Mouse (Mus musculus) forebrain, embryonic 15.5 days (tissue): ENCODE measurements around the gene Foxm1. TPM values are rescaled to one million over a fixed set of nuclear protein-coding genes. Genes with fewer than 3 reads are reported as not detected.

ENCODE experiments used
- ATAC-seq: fragments of 200-750 bp; cut with Nextera tagmentation; replicated peaks from 2 replicates; pipeline ENCODE4 v1.8.0; 2017; ENCODE audit warnings: mild to moderate bottlenecking, moderate TSS enrichment, moderate library complexity
- H3K27ac ChIP-seq: fragments of 300-500 bp; sonication (generic); replicated peaks from 2 replicates; pipeline ENCODE4 v1.5.1; 2015; ENCODE audit warnings: mild to moderate bottlenecking, inconsistent platforms
- H3K27me3 ChIP-seq: fragments of 300-500 bp; sonication (generic); 2 replicates; pipeline ENCODE4 v1.6.1; 2015; ENCODE audit warnings: inconsistent platforms
- H3K36me3 ChIP-seq: fragments of 300-500 bp; sonication (generic); 2 replicates; pipeline ENCODE4 v1.6.1; 2015; ENCODE audit warnings: mild to moderate bottlenecking, inconsistent platforms
- H3K4me1 ChIP-seq: fragments of 300-500 bp; sonication (generic); 2 replicates; pipeline ENCODE4 v1.6.1; 2015; ENCODE audit warnings: inconsistent platforms
- H3K4me2 ChIP-seq: fragments of 300-500 bp; sonication (generic); replicated peaks from 2 replicates; pipeline ENCODE4 v1.6.1; 2015; ENCODE audit warnings: mild to moderate bottlenecking, inconsistent platforms
- H3K4me3 ChIP-seq: fragments of 300-500 bp; sonication (generic); 2 replicates; pipeline ENCODE4 v1.5.1; 2015; ENCODE audit warnings: mild to moderate bottlenecking, inconsistent platforms
- H3K9ac ChIP-seq: fragments of 300-500 bp; sonication (generic); replicated peaks from 2 replicates; pipeline ENCODE4 v1.6.1; 2015; ENCODE audit warnings: mild to moderate bottlenecking, inconsistent platforms
- H3K9me3 ChIP-seq: fragments of 300-500 bp; sonication (generic); 2 replicates; pipeline ENCODE4 v1.6.1; 2016; ENCODE audit warnings: inconsistent platforms
- WGBS: fragments of 180-500 bp; shearing (Covaris S2); methylation state at CpG from one replicate; pipeline ENCODE4 v1.1.7; 2015; ENCODE audit warnings: mixed read lengths; 5-methylcytosine and 5-hydroxymethylcytosine counted together
- polyA plus RNA-seq: library from polyadenylated mRNA; unstranded; fragments of >200 nt; fragmentation: Nextera tagmentation; extraction: Ambion mirVana; gene quantifications from 2 replicates; pipeline ENCODE4 v1.2.1, GENCODE M21; 2015

The Foxm1 gene
- polyA plus RNA-seq, 1 experiment from 2014 or later = 21.0 TPM

GRCm38 (mm10) chr6:128411115-128411514, 48.3 kb downstream of the Foxm1 start:
- H3K9me3 ChIP-seq = no peaks in the 10 kb centered on the region
- no peak overlapping the region for H3K9ac ChIP-seq
- peaks cover 51% of the 10 kb centered on the region for H3K36me3 ChIP-seq
- H3K4me2 ChIP-seq = no peak overlapping the region
- H3K27ac ChIP-seq = no peak overlapping the region
- ATAC-seq = peak; percentile 44; the same call in 1 of the 2 replicates
- no peak overlapping the region for H3K4me3 ChIP-seq
- 14% methylated on average over 3 of the region's 3 CpGs for WGBS
- H3K27me3 ChIP-seq = no peaks in the 10 kb centered on the region
- H3K4me1 ChIP-seq = no peaks in the 10 kb centered on the region

GRCm38 (mm10) chr6:128416169-128416568, 53.4 kb downstream of the Foxm1 start:
- no peaks in the 10 kb centered on the region for H3K9me3 ChIP-seq
- no peak overlapping the region for H3K27ac ChIP-seq
- H3K4me2 ChIP-seq = no peak overlapping the region
- no peak overlapping the region for H3K4me3 ChIP-seq
- ATAC-seq = no peak
- H3K27me3 ChIP-seq = no peaks in the 10 kb centered on the region
- 88% methylated on average over 5 of the region's 5 CpGs for WGBS
- H3K36me3 ChIP-seq = peaks cover 16% of the 10 kb centered on the region; the same call in 1 of the 2 replicates
- H3K9ac ChIP-seq = no peak overlapping the region
- H3K4me1 ChIP-seq = no peaks in the 10 kb centered on the region

- H3K36me3 ChIP-seq = peaks cover 2% of the 10 kb centered on the region; the same call in 1 of the 2 replicates
- WGBS = 90% methylated on average over 1 of the region's 1 CpGs
- ATAC-seq = no peak
- H3K4me1 ChIP-seq = no peaks in the 10 kb centered on the region; the same call in 1 of the 2 replicates
- no peaks in the 10 kb centered on the region for H3K27me3 ChIP-seq
- H3K4me2 ChIP-seq = no peak overlapping the region
- no peak overlapping the region for H3K9ac ChIP-seq
- H3K27ac ChIP-seq = no peak overlapping the region
- no peak overlapping the region for H3K4me3 ChIP-seq
- H3K9me3 ChIP-seq = no peaks in the 10 kb centered on the region
Observed at GRCm38 (mm10) chr6:128418076-128418475, 55.3 kb downstream of the Foxm1 start.

DNA sequence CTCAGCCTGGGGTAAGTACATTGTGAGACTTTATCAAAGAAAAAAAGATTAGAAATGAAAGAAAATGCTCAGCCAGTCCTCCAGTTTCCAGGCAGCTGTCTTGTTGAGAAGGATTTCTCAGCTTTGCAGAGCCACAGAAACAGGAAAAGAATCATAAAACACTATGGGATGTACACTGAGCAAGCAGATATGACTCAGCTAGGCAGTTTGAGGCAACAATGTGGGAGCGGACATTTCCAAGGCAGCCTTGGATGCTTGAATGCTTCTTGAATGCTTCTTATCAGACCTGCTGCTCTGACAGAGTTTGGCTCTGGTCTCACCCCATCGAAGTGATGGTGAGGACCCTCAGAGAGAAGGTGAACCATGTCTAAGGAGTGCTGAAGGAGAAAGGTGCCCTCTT, 58.3 kb downstream of the Foxm1 start:
- Histone ChIP-seq H3K4me2 (no peak overlapping the region), H3K36me3 (no peaks in the 10 kb centered on the region), H3K27me3 (no peaks in the 10 kb centered on the region), H3K27ac (no peak overlapping the region), H3K9me3 (no peaks in the 10 kb centered on the region), H3K4me3 (no peak overlapping the region), H3K4me1 (peaks cover 7% of the 10 kb centered on the region), H3K9ac (no peak overlapping the region)
- no peak for ATAC-seq
- WGBS = 94% methylated on average over 2 of the region's 2 CpGs

- Histone ChIP-seq H3K9me3 (no peaks in the 10 kb centered on the region), H3K36me3 (no peaks in the 10 kb centered on the region), H3K9ac (no peak overlapping the region), H3K4me2 (no peak overlapping the region), H3K27ac (no peak overlapping the region), H3K4me3 (no peak overlapping the region), H3K27me3 (no peaks in the 10 kb centered on the region), H3K4me1 (peaks cover 7% of the 10 kb centered on the region)
- 93% methylated on average over 3 of the region's 3 CpGs for WGBS
- no peak for ATAC-seq
Observed at GRCm38 (mm10) chr6:128421480-128421879, 58.7 kb downstream of the Foxm1 start.

DNA sequence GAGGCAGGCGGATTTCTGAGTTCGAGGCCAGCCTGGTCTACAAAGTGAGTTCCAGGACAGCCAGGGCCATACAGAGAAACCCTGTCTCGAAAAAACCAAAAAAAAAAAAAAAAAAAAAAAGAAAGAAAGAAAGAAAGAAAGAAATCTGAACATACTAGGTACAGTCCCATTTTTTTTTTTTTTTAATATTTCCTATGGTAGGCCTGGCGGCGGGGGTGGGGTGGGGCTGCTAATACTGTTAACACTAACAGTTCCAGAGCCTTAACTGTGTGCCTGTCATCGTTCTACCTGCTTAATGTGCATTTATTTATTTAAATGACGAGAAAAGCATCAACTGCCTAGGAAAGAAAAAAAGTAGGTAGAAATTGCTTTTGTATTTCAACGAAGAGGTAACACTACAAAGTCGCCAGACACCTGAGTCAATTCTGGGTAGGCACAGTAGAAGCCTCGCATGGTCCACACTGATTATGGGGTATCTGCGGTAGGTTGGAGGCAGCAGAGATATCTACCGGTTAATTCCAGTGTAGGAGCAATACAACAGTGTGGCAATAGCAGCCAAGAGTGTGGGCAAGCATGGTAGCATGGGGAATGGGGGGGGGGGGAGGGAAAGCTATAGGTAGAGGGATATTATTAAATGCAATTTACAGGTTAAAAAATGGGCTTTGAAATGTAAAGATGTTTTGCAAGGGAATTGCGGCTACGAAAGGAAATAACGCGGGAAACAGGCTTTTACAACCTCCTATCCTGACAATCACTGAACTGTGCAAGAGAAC, 60.9 kb downstream of the Foxm1 start:
- Histone ChIP-seq H3K9me3 (no peaks in the 10 kb centered on the region), H3K4me3 (peak overlapping the region; percentile 63), H3K4me2 (peak overlapping the region; percentile 67), H3K27me3 (no peaks in the 10 kb centered on the region), H3K36me3 (peaks cover 8% of the 10 kb centered on the region), H3K9ac (peak overlapping the region; percentile 72), H3K4me1 (peaks cover 7% of the 10 kb centered on the region), H3K27ac (peak overlapping the region; percentile 96)
- ATAC-seq = peak; percentile 44
- 49% methylated on average over 16 of the region's 16 CpGs for WGBS

DNA sequence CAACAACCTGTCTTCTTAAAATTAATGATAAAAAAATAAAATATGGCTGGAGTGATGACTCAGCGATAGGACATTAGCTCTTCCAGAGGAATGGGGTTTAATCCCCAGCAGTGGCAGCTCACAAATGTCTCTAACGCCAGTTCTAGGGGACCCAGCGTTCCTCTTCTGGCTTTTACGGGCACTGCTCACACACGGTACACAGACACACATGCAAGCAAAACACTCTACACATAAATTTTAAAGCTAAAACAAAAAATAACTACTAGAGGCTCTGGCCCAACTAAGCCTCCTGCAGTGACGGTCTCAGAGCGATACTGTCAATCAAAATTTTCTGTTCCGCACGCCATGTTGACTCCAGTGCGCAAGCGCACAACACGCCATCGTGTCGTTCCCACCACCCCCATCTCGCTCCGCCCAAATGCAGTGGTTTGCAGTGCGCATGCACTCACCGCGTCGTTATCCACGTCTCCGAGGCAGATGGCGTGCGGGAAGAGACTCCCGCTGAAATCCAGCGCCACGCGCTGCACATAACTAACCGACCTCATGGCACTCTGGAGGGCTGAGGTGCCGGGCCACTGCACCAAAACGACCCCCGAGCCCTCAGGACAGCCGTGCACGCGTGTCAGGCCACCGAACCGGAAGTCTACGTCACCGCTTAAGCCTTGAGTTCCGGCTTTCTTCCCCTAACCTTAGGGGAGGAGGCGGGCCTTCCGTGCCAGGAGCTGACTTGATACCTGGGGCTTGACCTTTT, 61.7 kb downstream of the Foxm1 start, which contains the start of gene Itfg2:
Gene Itfg2, minus strand, starts transcription at position 663 of the 751 bp plus-strand sequence.
- peak within 1 kb of the TSS; percentile 72 for H3K9ac ChIP-seq
- under 1% methylated on average over 42 of the region's 42 CpGs for WGBS
- no peaks in the 10 kb centered on the region for H3K27me3 ChIP-seq

DNA sequence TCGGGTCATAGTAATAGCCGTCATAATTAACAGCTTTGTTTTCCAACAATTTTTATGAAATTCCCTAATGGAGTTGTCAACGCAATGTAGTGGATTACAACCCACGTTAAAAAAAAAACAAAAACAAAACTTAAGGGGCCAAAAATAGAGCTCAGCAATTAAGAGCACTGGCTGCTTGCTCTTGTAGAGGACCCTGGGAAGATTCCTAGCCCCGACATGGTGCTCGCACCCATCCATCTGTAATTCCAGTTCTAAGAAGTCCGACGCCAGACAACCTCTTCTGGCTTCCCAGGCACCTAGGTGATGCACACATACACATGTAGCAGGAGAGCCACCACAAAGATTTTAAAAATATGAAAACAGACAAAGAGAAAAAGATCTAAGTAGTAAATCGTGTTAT, 62.3 kb downstream of the Foxm1 start:
- H3K9me3 ChIP-seq = no peaks in the 10 kb centered on the region
- peaks cover 7% of the 10 kb centered on the region for H3K4me1 ChIP-seq
- ATAC-seq = peak; percentile 2; the same call in 1 of the 2 replicates
- H3K9ac ChIP-seq = peak overlapping the region; percentile 72
- H3K4me3 ChIP-seq = peak overlapping the region; percentile 63
- WGBS = 19% methylated on average over 9 of the region's 9 CpGs
- H3K27ac ChIP-seq = peak overlapping the region; percentile 96
- no peaks in the 10 kb centered on the region for H3K27me3 ChIP-seq
- peaks cover 21% of the 10 kb centered on the region for H3K36me3 ChIP-seq
- H3K4me2 ChIP-seq = peak overlapping the region; percentile 67

More for the DNA sequence above, 61.7 kb downstream of the Foxm1 start, which contains the start of gene Itfg2:
- peak; percentile 95 for ATAC-seq
- Histone ChIP-seq H3K4me1 (peaks cover 7% of the 10 kb centered on the region), H3K9me3 (no peaks in the 10 kb centered on the region), H3K4me3 (peak within 1 kb of the TSS; percentile 63), H3K4me2 (peak within 1 kb of the TSS; percentile 67), H3K36me3 (peaks cover 15% of the 10 kb centered on the region), H3K27ac (peak within 1 kb of the TSS; percentile 96)

Other genes starting within 250 kb of the Foxm1 start
- 45.9 and 47.7 TPM in 2 replicates for gene Tspan9, start 219.4 kb upstream of the Foxm1 start, polyA plus RNA-seq
- gene Tead4, start 62.1 kb upstream of the Foxm1 start, polyA plus RNA-seq = 0.38 and 0.51 TPM in 2 replicates
- gene Tulp3, start 7.1 kb upstream of the Foxm1 start, polyA plus RNA-seq = 15.1 and 15.4 TPM in 2 replicates
- gene Rhno1, start 56 bp upstream of the Foxm1 start, polyA plus RNA-seq = 135 and 140 TPM in 2 replicates
- 0.43 and 0.51 TPM in 2 replicates for gene Tex52, start 12.5 kb downstream of the Foxm1 start, polyA plus RNA-seq
- not detected in 2 replicates for gene Gm44596, start 12.5 kb downstream of the Foxm1 start, polyA plus RNA-seq
- gene Nrip2, start 36.3 kb downstream of the Foxm1 start, polyA plus RNA-seq = 5.0 and 5.7 TPM in 2 replicates
- 35.5 and 40.5 TPM in 2 replicates for gene Itfg2, start 62.0 kb downstream of the Foxm1 start, polyA plus RNA-seq
- gene Fkbp4, start 75.7 kb downstream of the Foxm1 start, polyA plus RNA-seq = 431 and 436 TPM in 2 replicates
- 0.14 TPM in 1 of 2 replicates, not detected in the other for gene Pzp, start 163.8 kb downstream of the Foxm1 start, polyA plus RNA-seq
- gene A2ml1, start 218.6 kb downstream of the Foxm1 start, polyA plus RNA-seq = 3.6 and 4.8 TPM in 2 replicates